Mouse (Mus musculus) E14TG2a.4 (cell line): ENCODE results near the gene Luzp2.

Experiments used
- CTCF ChIP-seq: conservative IDR thresholded peaks from 2 replicates; pipeline ENCODE4 v1.5.1; 2014; ENCODE audit warnings: low read length
- NANOG ChIP-seq: IDR thresholded peaks from 2 replicates; pipeline ENCODE4 v1.6.1; 2014; ENCODE audit warnings: borderline replicate concordance, low read length, mixed read lengths
- POU5F1 ChIP-seq: IDR thresholded peaks from 2 replicates; pipeline ENCODE4 v1.6.1; 2014; ENCODE audit warnings: low read length, borderline replicate concordance

- TF ChIP-seq CTCF, result no peak
- TF ChIP-seq NANOG, result no peak
- no peak for TF ChIP-seq POU5F1
Observed at GRCm38 (mm10) chr7:55229407-55229806, 394.1 kb downstream of the Luzp2 start.
